Mouse (Mus musculus) B cell, adult 67 days (primary cell): ENCODE data around the gene Olfr1318. TPM values are rescaled to one million over a fixed set of nuclear protein-coding genes. Genes with fewer than 3 reads are reported as not detected.

ENCODE experiments used
- total RNA-seq, 2 experiments: library from RNA; stranded (reverse); gene quantifications; 4 replicates each; pipeline ENCODE4 v1.2.4; 2023

Olfr1318 gene
- total RNA-seq, result not detected

GRCm38 (mm10) chr2:112153898-112154297 is at the start of gene Olfr1318:
Gene Olfr1318, plus strand, starts transcription at chr2:112154198.

GRCm38 (mm10) chr2:112115340-112115739 is 38.7 kb upstream of the Olfr1318 start, which contains the start of gene Olfr1315-ps1:
Gene Olfr1315-ps1, minus strand, starts transcription at chr2:112115440.

GRCm38 (mm10) chr2:112134877-112135276 is 19.1 kb upstream of the Olfr1318 start, which contains the start of gene Olfr1316:
Gene Olfr1316, minus strand, starts transcription at chr2:112134977.

GRCm38 (mm10) chr2:112140029-112140428 is 14.0 kb upstream of the Olfr1318 start, which contains the start of gene Olfr1317:
Gene Olfr1317, plus strand, starts transcription at chr2:112140329.

Other genes with a start within 250 kb of the Olfr1318 start
- not detected for gene Olfr1306, start 237.9 kb upstream of the Olfr1318 start, total RNA-seq
- gene Olfr1307, start 204.8 kb upstream of the Olfr1318 start, total RNA-seq, result under 1 TPM; 0.06 to 0.09 TPM
- not detected for gene Olfr1308, start 189.3 kb upstream of the Olfr1318 start, total RNA-seq
- not detected for gene Olfr1309, start 163.9 kb upstream of the Olfr1318 start, total RNA-seq
- gene Olfr1310, start 141.5 kb upstream of the Olfr1318 start, total RNA-seq, result not detected
- not detected for gene Olfr1311, start 129.8 kb upstream of the Olfr1318 start, total RNA-seq
- gene Olfr1312, start 104.0 kb upstream of the Olfr1318 start, total RNA-seq, result not detected
- not detected for gene Olfr1313, start 76.4 kb upstream of the Olfr1318 start, total RNA-seq
- not detected for gene Olfr1314, start 57.4 kb upstream of the Olfr1318 start, total RNA-seq
- gene Olfr1315-ps1, start 38.8 kb upstream of the Olfr1318 start, total RNA-seq, result not detected
- gene Olfr1316, start 19.2 kb upstream of the Olfr1318 start, total RNA-seq, result not detected
- gene Olfr1317, start 13.9 kb upstream of the Olfr1318 start, total RNA-seq, result not detected
- gene Lpcat4, start 85.3 kb downstream of the Olfr1318 start, total RNA-seq, result 10 to 100 TPM in 1 of 2 experiments, 1 to 10 TPM in 1; 9.5 to 10.7 TPM
- not detected for gene Nutm1, start 105.1 kb downstream of the Olfr1318 start, total RNA-seq
- 10 to 100 TPM; 72.2 to 76.9 TPM for gene Nop10, start 107.7 kb downstream of the Olfr1318 start, total RNA-seq
- gene Slc12a6, start 111.6 kb downstream of the Olfr1318 start, total RNA-seq, result 100 to 1,000 TPM; 358 to 399 TPM
- gene Gm21985, start 112.1 kb downstream of the Olfr1318 start, total RNA-seq, result under 1 TPM; 0.32 to 0.36 TPM
- gene Emc4, start 213.8 kb downstream of the Olfr1318 start, total RNA-seq, result 10 to 100 TPM; 29.0 to 29.5 TPM
- 10 to 100 TPM; 11.8 to 13.6 TPM for gene Katnbl1, start 225.0 kb downstream of the Olfr1318 start, total RNA-seq